Mouse (Mus musculus) cerebellum, postnatal 25 days (tissue): ENCODE data around the gene Gm36210.
A peak's percentile ranks its signal among the peaks of the same experiment; 100 is the strongest.
"Not testable (repeated sequence)": the region's sequence is repeated elsewhere in the genome, so short reads cannot be mapped to it uniquely, and the experiment has no call there.

ENCODE experiments used
- DNase-seq, 2 experiments: peaks; one replicate each; pipeline ENCODE4 v3.0.0; 2021; ENCODE audit warnings: mixed read lengths in 2 of 2

The Gm36210 gene

GRCm38 (mm10) chr7:4879036-4879435 is 27.3 kb downstream of the Gm36210 start:
- not testable (repeated sequence) for DNase-seq

- DNase-seq = no peak
These were observed 28.1 kb downstream of the Gm36210 start for GRCm38 (mm10) chr7:4878186-4878585.

GRCm38 (mm10) chr7:4877226-4877625 is 29.1 kb downstream of the Gm36210 start:
- peak in 1 of 2 experiments; percentile 36 for DNase-seq

- DNase-seq = peak; percentile 87 to 93
These were observed 29.5 kb downstream of the Gm36210 start, which contains the start of gene Isoc2a for GRCm38 (mm10) chr7:4876753-4877221. TSS of gene Isoc2a (plus strand) at chr7:4877153.

GRCm38 (mm10) chr7:4870133-4870532 is 36.2 kb downstream of the Gm36210 start, which contains the start of gene Isoc2b:
TSS of gene Isoc2b (minus strand) at chr7:4870258.
- no peak for DNase-seq

GRCm38 (mm10) chr7:4866631-4867180 is 39.6 kb downstream of the Gm36210 start:
- no peak for DNase-seq

GRCm38 (mm10) chr7:4865579-4866493 is 40.5 kb downstream of the Gm36210 start:
- DNase-seq = peak; percentile 97 to 98

GRCm38 (mm10) chr7:4865090-4865489 is 41.2 kb downstream of the Gm36210 start:
- DNase-seq = peak; percentile 59 to 68

GRCm38 (mm10) chr7:4864130-4864845 is 42.0 kb downstream of the Gm36210 start:
- no peak for DNase-seq

GRCm38 (mm10) chr7:4863541-4864080 is 42.7 kb downstream of the Gm36210 start:
- DNase-seq = no peak

- peak; percentile 46 to 71 for DNase-seq
These were observed 43.3 kb downstream of the Gm36210 start for GRCm38 (mm10) chr7:4863041-4863440.

- not testable (repeated sequence) for DNase-seq
These were observed 45.4 kb downstream of the Gm36210 start for GRCm38 (mm10) chr7:4860926-4861325.

- no peak for DNase-seq
These were observed 46.8 kb downstream of the Gm36210 start for GRCm38 (mm10) chr7:4859418-4859978.

- peak in 1 of 2 experiments; percentile 56 for DNase-seq
These were observed 49.0 kb downstream of the Gm36210 start for GRCm38 (mm10) chr7:4857321-4857720.

GRCm38 (mm10) chr7:4856508-4856907 is 49.8 kb downstream of the Gm36210 start:
- no peak for DNase-seq

- no peak for DNase-seq
These were observed 52.7 kb downstream of the Gm36210 start for GRCm38 (mm10) chr7:4853613-4854012.

GRCm38 (mm10) chr7:4851315-4851688 is 55.0 kb downstream of the Gm36210 start:
- DNase-seq = no peak

GRCm38 (mm10) chr7:4850621-4851314 is 55.5 kb downstream of the Gm36210 start:
- DNase-seq = no peak

- DNase-seq = no peak
These were observed 56.9 kb downstream of the Gm36210 start for GRCm38 (mm10) chr7:4849372-4849771.
